Mouse (Mus musculus): ENCODE results near the gene Eef1akmt1.
A peak's percentile ranks its signal among the peaks of the same experiment; 100 is the strongest.

Gene Eef1akmt1

DNA sequence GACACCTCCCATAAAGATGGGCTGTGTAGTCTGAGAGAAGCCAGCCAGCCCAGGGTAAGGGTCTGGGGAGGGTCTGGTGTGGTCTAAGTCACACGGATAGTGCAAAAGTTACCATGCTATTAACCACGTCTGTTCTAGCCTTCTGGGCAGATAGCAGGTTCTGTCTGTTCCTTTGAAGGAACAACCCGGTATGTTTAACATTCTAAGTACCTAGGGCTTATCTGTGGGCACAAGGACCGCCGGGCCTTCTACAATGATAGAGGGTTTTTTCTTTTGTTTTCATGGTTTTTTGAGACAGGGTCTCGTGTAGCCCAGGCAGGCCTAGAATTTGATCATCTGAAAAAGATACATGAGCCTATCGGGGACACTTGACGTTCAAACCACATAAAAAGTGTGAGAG lies 25.3 kb downstream of the Eef1akmt1 start:
- DNase-seq = no peak

- DNase-seq = no peak
Observed at GRCm38 (mm10) chr14:57545526-57545925, 25.9 kb downstream of the Eef1akmt1 start.

DNA sequence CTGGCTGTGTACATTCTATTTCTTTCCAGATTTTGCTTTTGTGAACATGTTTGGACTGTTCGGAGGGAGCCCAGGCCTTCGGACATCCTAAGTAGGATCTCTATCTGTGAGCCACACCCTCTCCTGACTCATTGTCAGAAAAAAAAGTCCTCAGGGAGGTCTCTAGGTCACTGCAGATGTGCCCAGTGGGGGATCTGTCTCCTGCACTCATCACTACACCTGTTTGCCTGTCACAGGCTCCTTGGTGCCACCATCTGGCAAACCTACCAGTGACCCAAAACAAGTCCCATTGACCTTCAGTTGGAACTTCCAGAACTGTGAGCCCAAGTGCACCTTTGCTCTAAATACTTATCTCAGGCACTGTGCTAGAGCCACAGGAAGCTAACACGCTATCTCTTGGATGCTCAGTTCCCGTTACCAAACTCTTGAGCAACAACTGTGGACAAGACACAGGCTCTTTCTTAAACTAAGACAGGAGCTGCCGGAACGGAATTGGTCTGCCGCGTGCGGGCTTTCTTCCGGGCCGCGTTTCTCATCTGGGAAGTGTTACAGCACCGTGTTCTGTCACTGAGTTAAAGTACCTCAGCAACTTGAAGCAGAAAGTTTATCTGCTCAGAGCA lies 27.9 kb downstream of the Eef1akmt1 start:
- no peak for DNase-seq

DNA sequence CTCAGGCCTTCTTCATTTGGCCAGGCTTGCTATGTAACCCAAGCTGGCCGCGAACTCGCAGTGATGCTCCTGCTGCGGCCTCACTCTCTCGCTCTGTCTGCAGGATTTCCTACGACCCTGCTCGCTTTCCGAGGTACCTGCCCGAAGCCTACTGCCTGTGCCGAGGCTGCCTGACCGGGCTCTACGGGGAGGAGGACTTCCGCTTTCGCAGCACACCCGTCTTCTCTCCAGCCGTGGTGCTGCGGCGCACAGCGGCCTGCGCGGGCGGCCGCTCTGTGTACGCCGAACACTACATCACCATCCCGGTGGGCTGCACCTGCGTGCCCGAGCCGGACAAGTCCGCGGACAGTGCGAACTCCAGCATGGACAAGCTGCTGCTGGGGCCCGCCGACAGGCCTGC lies 29.2 kb downstream of the Eef1akmt1 start:
- no peak for DNase-seq

DNA sequence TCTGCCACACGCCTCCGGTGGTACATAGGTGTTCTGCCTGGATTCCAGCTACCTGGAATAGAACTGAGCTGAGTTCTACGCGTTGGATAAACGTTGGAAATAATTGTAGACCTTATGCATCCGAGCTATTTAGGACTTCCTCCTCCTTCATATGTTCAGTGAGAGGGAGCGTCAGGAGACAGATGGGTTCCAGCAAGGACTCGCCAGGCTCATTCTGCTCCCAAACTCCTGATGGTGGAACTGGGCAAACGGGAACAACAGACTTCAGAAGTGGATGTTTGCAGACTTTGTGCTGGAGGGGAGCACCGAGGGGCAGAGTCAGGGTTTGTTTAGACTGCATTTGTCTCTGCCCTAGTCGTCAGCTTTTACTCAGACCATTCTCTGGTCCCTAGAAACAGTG lies 30.7 kb downstream of the Eef1akmt1 start:
- no peak for DNase-seq

DNA sequence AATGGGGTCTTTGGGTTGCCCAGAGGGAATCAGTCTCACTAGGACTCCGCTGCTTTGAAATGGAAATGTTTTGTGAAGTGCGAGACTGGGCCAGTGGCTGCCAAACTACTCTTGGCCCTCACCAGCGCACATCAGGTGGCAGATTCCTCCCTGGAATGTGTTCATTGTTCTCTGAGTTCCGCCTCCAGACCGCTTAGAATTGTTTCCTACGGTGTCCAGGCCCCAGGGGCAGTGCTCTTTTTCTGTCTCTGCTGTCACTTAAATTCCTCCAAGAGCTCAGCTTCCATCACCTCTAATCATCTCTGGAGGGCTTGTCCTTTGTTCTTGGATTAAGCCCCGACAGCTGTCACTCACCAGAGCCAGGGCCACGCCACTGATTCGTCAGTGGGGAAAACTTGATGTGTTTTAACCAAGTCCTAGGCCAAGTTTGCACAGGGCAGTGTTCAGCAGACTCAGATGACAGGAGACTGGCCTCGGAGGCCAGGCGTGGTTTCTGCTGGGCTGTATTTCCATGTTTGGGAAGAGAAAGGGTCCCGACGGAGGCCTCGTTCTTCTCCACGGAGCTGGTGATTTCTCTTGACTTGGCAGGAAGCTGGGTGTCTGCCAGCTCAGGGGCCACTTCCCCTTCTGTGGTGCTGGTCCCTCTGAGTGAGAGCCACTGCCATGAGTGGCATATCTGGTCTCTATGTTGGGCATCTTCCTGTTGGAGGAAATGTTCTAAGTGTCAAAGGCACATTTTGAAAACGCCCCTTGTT lies 34.0 kb downstream of the Eef1akmt1 start:
- DNase-seq = no peak

DNA sequence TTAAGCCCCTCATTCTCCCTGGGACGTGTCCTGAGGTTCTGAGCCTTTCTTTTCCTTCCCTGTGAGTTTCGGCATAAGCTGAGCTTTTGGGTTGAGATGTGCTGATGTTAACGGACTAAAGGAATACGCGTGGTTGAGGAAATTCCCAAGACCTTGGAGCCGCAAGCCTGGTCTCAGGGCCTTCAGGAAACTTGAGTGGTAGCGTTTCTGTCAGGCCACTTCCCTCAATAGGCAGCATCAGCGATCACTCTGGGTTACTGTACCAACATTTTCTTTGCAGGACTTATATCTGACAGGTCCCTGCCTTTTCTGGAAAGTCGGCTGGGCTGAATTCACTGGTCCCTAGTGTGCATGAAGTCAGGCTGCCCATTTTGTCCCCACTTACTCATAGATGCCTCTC lies 34.6 kb downstream of the Eef1akmt1 start:
- no peak for DNase-seq

DNA sequence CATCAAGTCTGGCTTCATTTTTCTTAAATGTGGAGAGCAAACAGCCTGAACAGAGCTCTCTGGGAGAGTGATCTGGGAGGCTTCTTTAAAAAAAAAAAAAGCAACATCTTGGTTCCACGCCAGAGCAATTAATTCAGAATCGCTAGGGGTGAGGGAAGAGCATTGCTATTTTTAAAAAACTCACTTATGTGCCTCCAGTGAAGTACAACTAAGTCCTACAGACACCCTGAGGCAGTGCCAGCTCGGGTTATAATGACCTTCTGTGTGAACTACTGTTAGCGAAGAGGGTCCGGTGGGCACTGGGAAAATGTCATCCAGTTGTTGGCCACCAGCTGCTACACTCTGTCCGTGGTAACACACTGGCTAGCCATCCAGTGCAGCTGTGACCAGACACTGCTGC lies 35.8 kb downstream of the Eef1akmt1 start:
- DNase-seq = peak; percentile 34

- no peak for DNase-seq
Observed at GRCm38 (mm10) chr14:57534961-57535360, 36.5 kb downstream of the Eef1akmt1 start.

GRCm38 (mm10) chr14:57534346-57534745 lies 37.1 kb downstream of the Eef1akmt1 start:
- no peak for DNase-seq

DNA sequence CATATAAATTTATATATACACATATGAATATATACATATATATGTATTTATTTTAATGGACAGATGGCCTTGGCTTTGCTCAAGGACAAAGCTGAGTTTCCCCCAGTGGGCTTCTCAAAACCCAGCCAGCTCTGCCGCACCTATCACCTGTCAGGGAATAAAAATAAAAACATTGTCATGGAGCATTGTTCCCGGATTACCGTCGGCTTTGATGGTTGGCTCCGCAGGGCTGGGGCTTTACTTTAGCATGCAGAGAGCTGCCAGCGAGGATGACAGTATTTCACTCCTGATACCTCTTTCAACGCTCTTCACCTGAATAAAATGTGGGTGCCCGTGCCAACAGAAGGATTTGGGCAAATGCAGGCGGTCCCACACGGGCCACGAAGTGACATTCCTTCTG lies 37.6 kb downstream of the Eef1akmt1 start:
- no peak for DNase-seq

- no peak for DNase-seq
Observed at GRCm38 (mm10) chr14:57533214-57533613, 38.2 kb downstream of the Eef1akmt1 start.

GRCm38 (mm10) chr14:57532577-57532976 lies 38.8 kb downstream of the Eef1akmt1 start:
- no peak for DNase-seq

DNA sequence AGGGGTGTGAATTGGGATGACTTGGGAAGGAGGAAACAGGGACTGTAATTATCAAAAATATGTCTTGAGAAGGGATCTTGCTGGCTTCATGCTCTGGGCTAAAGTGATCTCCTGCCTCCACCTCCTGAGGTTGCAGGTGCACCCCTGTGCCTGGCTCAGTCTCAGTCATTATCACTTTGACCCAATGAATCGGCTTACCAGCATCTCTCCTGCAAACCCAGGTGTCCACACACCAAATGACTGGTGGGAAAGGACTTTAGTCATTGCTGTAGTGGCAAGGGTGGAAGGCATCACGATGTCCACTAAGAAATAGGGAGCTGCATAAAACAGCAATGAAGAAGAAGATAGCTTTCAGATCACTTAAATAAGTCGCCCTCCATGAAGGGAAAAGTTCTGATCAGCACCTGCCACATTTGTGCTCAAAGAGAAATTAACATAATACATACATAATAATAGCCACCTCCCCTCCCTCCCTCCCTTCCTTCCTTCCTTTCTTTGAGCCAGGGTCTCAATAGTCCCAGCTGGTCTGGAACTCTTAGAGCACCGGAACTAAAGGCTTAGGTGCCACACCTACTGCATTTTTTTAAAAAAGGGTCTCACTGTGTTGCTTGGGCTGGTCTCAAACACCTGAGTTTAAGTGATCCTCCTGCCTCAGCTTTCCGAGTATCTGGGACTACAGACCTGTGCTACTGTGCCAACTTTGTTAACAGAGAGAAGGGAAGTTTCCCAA lies 41.5 kb downstream of the Eef1akmt1 start:
- no peak for DNase-seq

DNA sequence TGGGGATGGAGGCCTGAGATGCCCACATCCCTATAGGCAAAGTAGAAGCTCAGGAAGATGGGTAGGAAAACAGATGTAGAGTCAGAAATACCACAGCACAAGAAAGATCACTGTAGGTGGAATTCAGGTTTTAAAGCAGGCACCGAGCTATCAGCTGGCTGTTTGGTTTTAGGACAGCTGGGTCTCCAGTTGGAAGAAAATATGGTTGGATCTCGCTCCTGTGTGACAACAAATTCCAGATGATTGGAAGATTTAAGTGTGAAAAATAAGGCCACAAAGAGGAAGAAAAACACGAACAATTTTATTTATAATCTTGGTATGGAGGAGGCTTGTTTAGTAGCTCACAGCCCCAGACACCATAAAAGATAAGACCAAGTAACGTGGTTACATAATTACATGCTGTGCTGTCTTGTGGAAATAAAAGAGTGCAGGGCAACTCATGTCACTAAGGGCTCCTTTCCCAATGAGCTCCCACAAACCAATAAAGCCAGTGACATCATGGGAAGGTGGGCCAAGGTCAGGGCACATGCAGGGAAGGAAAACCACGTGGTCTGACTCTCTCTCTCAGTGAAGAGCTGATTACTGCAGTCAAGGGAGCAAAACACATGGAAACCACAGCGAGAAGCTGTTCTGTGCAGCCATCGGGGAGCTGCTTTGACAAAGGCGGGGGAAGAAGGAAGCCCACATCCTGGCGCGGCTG lies 42.2 kb downstream of the Eef1akmt1 start:
- no peak for DNase-seq

DNA sequence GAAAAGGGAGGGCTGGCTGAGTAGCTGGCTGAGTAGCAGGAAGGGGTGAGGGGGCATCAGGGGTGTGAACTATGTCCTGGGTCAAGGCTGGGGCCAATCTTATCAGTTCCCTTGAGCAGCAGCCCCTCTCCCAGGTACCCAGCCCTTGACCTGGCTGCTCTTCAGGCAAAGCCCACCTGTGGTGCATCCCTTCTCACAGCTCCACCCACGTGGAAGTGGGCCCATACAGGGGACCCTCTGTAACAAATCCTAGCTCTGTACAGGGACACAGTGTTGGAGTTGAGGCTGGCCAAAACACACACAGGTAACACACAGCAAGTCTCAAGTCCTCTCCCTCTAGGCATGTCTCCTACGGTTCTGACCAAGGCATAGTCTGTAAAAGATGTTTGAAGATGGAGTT lies 43.8 kb downstream of the Eef1akmt1 start:
- no peak for DNase-seq

GRCm38 (mm10) chr14:57527122-57527521 lies 44.3 kb downstream of the Eef1akmt1 start:
- DNase-seq = no peak

DNA sequence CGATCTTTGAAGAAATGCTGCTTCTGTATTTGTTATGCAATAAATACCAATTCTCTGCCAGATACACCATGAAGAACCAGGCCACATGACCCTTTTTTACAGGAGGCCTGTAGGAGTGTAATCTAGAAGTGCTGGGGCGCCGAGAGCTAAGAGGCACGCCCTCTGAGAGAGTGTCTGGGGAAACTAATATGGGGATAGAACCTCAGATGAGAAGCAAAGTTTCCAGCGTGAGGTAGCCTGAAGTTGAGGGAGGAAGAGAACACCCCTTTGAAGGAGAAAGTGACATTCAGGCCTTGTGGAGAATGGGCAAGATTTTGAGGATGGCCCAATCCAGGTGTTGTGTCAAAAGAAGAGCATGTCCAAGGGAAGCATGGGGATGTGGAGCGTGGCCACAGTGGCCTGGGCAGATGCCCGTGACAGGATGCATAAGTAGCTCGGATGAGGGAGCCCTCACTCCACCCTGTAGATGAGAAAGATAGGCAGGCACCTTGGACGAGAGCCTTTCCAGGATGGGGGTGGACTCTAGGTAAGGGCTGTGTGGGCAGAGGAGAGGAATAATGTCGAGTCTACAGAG lies 45.3 kb downstream of the Eef1akmt1 start:
- DNase-seq = no peak

GRCm38 (mm10) chr14:57525388-57526049 lies 45.9 kb downstream of the Eef1akmt1 start:
- peak; percentile 75 for DNase-seq

DNA sequence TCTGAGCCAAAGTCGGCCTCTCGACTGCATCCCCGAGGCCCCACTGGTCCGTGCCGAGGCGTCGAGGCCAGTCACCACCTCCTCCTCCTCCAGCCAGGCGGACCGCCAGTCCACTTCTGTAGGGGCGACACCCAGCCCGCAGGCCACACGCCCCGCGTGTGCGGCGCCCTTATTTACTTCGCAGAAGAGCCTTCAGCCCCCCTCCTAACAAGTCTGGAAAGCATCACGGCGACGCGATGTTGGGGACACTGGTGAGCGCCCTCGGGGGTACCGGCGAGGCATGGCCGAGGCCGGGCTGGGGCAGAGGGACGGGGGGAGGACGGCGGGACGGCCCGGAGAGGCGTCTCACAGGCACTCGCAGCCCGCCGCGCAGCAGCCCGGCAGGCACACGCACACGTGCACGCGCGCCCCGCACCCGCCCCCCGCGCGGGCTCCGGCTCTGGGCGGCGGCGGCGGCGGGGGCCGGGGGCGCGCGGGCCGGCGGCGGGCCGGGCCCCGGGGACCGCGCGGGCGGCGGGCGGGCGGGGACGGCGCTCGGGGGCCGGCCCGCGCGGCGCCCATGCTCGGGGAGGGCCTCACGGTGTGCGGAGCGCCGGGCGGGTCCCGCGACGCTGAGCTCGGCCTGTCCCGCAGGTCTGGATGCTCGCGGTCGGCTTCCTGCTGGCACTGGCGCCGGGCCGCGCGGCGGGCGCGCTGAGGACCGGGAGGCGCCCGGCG lies 46.6 kb downstream of the Eef1akmt1 start, which contains the start of gene Il17d:
Gene Il17d, plus strand, starts transcription at position 107 of the 717 bp plus-strand sequence.
- DNase-seq = no peak

GRCm38 (mm10) chr14:57523762-57524161 lies 47.6 kb downstream of the Eef1akmt1 start:
- no peak for DNase-seq

DNA sequence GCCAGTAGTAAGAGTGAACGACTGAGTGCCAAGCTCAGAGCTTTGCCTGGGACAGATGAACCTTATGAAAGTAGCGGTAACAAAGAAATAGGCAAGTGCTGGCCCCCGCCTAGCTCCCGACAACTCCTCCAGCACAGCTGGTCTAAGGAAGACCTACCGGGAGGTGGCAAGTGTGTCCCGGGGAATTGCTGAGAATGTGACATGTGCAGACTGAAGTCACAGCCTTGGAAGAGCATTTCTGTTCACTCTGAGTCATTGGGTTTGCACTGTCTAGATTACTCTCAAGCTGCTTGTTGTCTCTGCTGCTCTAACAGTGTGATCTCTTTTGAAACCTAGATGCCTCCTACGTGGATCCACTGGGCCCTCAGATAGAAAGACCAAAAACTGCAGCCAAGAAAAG lies 54.4 kb downstream of the Eef1akmt1 start:
- DNase-seq = no peak
